Mouse (Mus musculus) adrenal gland, postnatal 36 days (tissue): Measurements from ENCODE around the gene Mms19. TPM values are rescaled to one million over a fixed set of nuclear protein-coding genes. Genes with fewer than 3 reads are reported as not detected.

Experiments
- DNase-seq, 2 experiments: peaks; one replicate each; pipeline ENCODE4 v3.0.0; 2021; ENCODE audit warnings: mixed read lengths in 1 of 2
- total RNA-seq, 2 experiments: library from RNA; stranded (reverse); gene quantifications; 2 replicates each; pipeline ENCODE4 v1.2.3; 2021

Gene Mms19
- total RNA-seq, 2 experiments from 2014 or later = 20.2 to 23.9 TPM

DNA sequence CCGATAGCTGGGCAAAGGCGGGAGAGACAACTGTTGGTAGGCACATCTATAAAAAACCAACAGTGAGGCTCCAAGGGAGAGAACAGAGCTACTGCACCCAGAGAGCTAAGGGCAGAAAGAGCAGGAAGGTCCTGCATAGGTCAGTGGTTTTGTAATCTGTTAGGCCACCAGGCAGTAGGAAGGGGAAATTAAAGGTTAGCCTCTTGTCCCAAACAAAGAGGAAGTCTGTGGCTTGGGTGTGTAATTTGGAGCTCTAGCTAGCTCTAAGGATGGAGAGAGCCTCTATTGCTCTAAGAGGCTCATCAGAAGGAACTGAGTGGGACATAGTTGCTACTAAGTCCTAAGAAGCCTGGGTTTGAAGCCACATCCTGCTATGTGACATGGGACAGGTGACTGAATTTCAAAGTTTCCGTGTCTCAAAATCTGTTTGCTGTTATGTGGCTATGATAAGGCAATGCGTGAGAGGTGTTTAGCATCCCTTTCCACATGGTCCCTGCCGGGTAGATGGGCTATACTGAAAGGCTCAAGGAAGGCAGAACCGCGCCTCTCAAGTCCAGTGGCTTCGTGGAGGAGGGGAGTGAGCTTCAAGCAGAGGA is 80.4 kb downstream of the Mms19 start:
- no peak for DNase-seq

DNA sequence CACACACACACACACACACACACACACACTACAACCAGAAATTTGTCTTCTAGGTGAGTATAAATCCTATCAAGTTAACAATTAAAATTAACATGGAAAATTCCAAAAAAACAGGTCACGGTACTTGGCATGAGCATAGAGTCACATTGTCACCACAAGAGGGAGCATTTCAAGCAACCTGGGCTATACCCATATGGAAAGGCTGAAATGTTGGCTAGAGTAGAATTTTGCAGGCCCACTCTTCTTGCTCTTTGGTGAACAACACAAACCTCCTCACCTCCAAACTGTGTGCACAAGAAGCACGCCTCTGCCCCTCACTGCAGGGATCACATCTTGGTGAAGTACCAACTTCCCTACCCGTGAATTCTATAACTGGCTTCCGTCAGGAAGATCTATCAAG is 82.1 kb downstream of the Mms19 start:
- peak; percentile 33 to 63 for DNase-seq

DNA sequence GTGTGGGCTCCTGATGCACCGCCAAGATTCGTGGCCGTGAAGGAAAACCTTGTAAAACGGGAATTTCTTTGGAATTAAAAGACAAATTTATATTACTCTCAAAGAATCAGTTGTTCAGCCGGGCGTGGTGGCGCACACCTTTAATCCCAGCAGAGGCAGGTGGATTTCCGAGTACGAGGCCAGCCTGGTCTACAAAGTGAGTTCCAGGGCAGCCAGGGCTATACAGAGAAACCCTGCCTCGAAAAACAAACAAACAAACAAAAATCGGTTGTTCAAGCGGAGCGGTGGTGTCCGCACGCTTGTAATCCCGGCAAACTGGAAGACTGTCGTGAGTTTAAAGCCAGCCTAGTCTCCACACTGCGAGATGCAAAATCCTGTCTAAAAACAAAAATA is 84.6 kb downstream of the Mms19 start:
- no peak for DNase-seq

DNA sequence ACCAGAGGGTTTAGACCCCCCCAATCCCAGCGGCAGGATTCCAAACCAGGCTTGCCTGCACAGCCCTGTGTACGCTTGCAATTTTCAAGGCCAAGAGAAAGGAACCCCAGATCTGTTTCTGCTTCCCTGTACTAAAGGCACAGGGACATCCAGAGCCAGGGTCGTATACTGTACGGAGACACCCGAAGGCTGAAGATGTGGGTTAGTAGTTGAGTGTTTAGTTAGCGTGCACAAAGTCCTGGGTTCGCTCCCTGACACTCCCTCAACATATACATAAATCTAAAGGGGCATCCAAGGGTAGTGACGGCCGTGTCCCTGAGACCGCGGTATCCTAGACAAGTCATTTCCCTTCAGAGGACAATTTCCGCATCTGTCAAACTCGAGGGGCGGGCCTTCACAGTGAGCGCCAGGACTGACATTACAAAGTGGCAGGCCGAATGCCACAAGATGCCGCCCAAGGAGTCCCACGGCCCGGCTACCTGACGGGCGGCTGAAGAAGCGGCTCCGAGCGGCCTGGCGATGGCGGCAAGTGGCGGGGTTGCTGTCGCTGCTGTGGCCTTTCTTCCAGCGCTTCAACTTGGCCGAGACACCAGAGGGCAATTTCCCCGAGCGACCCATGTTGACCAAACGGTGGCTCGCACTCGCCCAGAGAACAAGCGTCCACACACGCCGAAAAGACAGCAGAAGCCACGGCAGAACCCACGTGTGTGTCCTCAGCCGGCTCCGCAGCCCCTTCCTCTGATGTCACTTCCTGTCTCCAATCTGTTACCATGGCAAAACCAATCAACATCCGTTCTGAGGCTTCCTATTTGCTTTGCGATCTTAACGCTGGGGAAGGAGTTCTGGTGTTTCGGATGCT is 85.3 kb downstream of the Mms19 start, which contains the start of gene Rrp12:
Rrp12 (minus strand) TSS at position 714 of the 859 bp plus-strand sequence.
- peak; percentile 80 to 86 for DNase-seq

DNA sequence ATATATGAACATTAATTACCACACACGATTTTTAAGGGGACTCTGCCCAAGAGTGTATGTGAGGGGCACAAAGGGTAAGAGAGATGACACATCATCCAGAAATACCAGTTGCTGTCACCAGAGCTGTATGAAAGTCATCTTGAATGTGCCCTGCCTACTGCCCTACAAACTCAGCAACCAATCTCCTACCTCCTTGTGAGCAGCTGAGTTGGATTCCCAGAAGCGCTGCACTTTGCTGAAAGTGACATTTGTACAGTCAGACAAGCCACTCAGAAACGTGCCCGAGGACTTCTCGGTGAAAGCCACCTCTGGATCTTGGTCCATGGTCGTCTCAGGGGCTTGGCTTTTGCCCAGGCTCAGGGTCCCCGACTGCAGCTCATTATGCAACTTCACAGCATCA is 86.0 kb downstream of the Mms19 start:
- DNase-seq = peak in 1 of 2 experiments; percentile 31

Other genes with a start within 250 kb of the Mms19 start
- 10 to 100 TPM in 1 of 2 experiments, 1 to 10 TPM in 1; 7.6 to 18.4 TPM for gene Slit1, start 237.5 kb downstream of the Mms19 start, total RNA-seq
- 1 to 10 TPM; 5.0 to 5.8 TPM for gene Arhgap19, start 179.1 kb downstream of the Mms19 start, total RNA-seq
- gene Frat1, start 151.2 kb downstream of the Mms19 start, total RNA-seq = 1 to 10 TPM; 4.9 to 7.8 TPM
- gene Frat2, start 133.0 kb downstream of the Mms19 start, total RNA-seq = 1 to 10 TPM; 2.9 to 3.4 TPM
- 10 to 100 TPM; 12.5 to 23.2 TPM for gene Rrp12, start 85.0 kb downstream of the Mms19 start, total RNA-seq
- 100 to 1,000 TPM; 791 to 814 TPM for gene Pgam1, start 69.2 kb downstream of the Mms19 start, total RNA-seq
- gene Exosc1, start 47.7 kb downstream of the Mms19 start, total RNA-seq = 10 to 100 TPM; 28.3 to 31.7 TPM
- gene Zdhhc16, start 47.7 kb downstream of the Mms19 start, total RNA-seq = 10 to 100 TPM; 30.1 to 30.9 TPM
- 10 to 100 TPM; 17.1 to 17.5 TPM for gene Ubtd1, start 606 bp upstream of the Mms19 start, total RNA-seq
- under 1 TPM in 1 of 2 experiments, not detected in 1; 0.49 TPM for gene Ankrd2, start 54.8 kb upstream of the Mms19 start, total RNA-seq
- 1 to 10 TPM; 4.3 to 6.7 TPM for gene Hoga1, start 64.5 kb upstream of the Mms19 start, total RNA-seq
- gene 4933411K16Rik, start 71.1 kb upstream of the Mms19 start, total RNA-seq = under 1 TPM; 0.30 to 0.33 TPM
- 10 to 100 TPM in 1 of 2 experiments, 1 to 10 TPM in 1; 8.2 to 12.2 TPM for gene Morn4, start 105.2 kb upstream of the Mms19 start, total RNA-seq
- gene Pi4k2a, start 109.3 kb upstream of the Mms19 start, total RNA-seq = 10 to 100 TPM; 61.7 to 76.3 TPM
- 10 to 100 TPM; 86.6 to 91.5 TPM for gene Avpi1, start 147.9 kb upstream of the Mms19 start, total RNA-seq
- gene Marveld1, start 166.2 kb upstream of the Mms19 start, total RNA-seq = 10 to 100 TPM; 32.7 to 38.8 TPM
- 10 to 100 TPM; 49.3 to 50.4 TPM for gene Zfyve27, start 182.8 kb upstream of the Mms19 start, total RNA-seq
- gene Sfrp5, start 221.1 kb upstream of the Mms19 start, total RNA-seq = 1 to 10 TPM; 2.5 TPM